Mouse (Mus musculus) retina, embryonic 14.5 days (tissue): ENCODE measurements around the gene Dlx4.
A peak's percentile ranks its signal among the peaks of the same experiment; 100 is the strongest.

Experiments
- DNase-seq: peaks from one replicate; pipeline ENCODE4 v3.0.0-alpha.2; 2015; ENCODE audit warnings: low spot score

Gene Dlx4

GRCm38 (mm10) chr11:95145851-95146403 is at the start of gene Dlx4:
Gene Dlx4 (minus strand): TSS chr11:95146263.
- DNase-seq, result no peak

- DNase-seq, result no peak
Observed at GRCm38 (mm10) chr11:95189863-95190262, 43.8 kb upstream of the Dlx4 start.

- DNase-seq, result no peak
Observed at GRCm38 (mm10) chr11:95186826-95187225, 40.8 kb upstream of the Dlx4 start.

GRCm38 (mm10) chr11:95185700-95186099 is 39.6 kb upstream of the Dlx4 start:
- DNase-seq, result peak; percentile 57

GRCm38 (mm10) chr11:95184561-95184960 is 38.5 kb upstream of the Dlx4 start:
- DNase-seq, result no peak

- no peak for DNase-seq
Observed at GRCm38 (mm10) chr11:95179311-95179710, 33.2 kb upstream of the Dlx4 start.

GRCm38 (mm10) chr11:95165857-95166256 is 19.8 kb upstream of the Dlx4 start:
- no peak for DNase-seq

- DNase-seq, result no peak
Observed at GRCm38 (mm10) chr11:95161708-95162107, 15.6 kb upstream of the Dlx4 start.

GRCm38 (mm10) chr11:95160693-95161092 is 14.6 kb upstream of the Dlx4 start:
- no peak for DNase-seq

GRCm38 (mm10) chr11:95159763-95160371 is 13.8 kb upstream of the Dlx4 start:
- no peak for DNase-seq

- DNase-seq, result no peak
Observed at GRCm38 (mm10) chr11:95157872-95158271, 11.8 kb upstream of the Dlx4 start.

GRCm38 (mm10) chr11:95157356-95157755 is 11.3 kb upstream of the Dlx4 start:
- no peak for DNase-seq

- no peak for DNase-seq
Observed at GRCm38 (mm10) chr11:95155511-95155910, 9.4 kb upstream of the Dlx4 start.

GRCm38 (mm10) chr11:95153681-95154080 is 7.6 kb upstream of the Dlx4 start:
- no peak for DNase-seq

- no peak for DNase-seq
Observed at GRCm38 (mm10) chr11:95153116-95153515, 7.1 kb upstream of the Dlx4 start.

- DNase-seq, result peak; percentile 36
Observed at GRCm38 (mm10) chr11:95150269-95151049, 4.4 kb upstream of the Dlx4 start.

- peak; percentile 20 for DNase-seq
Observed at GRCm38 (mm10) chr11:95149462-95150268, 3.6 kb upstream of the Dlx4 start.

GRCm38 (mm10) chr11:95148754-95149153 is 2.7 kb upstream of the Dlx4 start:
- DNase-seq, result no peak

- no peak for DNase-seq
Observed at GRCm38 (mm10) chr11:95144946-95145483, 1.0 kb downstream of the Dlx4 start.

GRCm38 (mm10) chr11:95144091-95144945 is 1.7 kb downstream of the Dlx4 start:
- DNase-seq, result no peak

GRCm38 (mm10) chr11:95143663-95144062 is 2.4 kb downstream of the Dlx4 start:
- no peak for DNase-seq
